Mouse (Mus musculus): ENCODE data around the gene Wdr86.

- TF ChIP-seq GATA1 (IDR thresholded peaks at IDR 0.05; ENCODE audit: borderline replicate concordance, low read length) (no peak), FLI1 (IDR thresholded peaks at IDR 0.05; ENCODE audit: low read length) (no peak)
Measured at GRCm38 (mm10) chr5:24779881-24780512, 49.5 kb upstream of the Wdr86 start.

All from megakaryocyte, embryonic 14.5 days (primary cell).